Mouse (Mus musculus) lung, adult 2 months (tissue): ENCODE results near the gene Kat5. TPM values are rescaled to one million over a fixed set of nuclear protein-coding genes. Genes with fewer than 3 reads are reported as not detected.

Source experiments
- DNase-seq: peaks from one replicate; pipeline ENCODE4 v3.0.0; 2022
- H3K4me1 ChIP-seq: fragments of 200-500 bp; 2 replicates; pipeline ENCODE4 v1.6.1; 2011; ENCODE audit warnings: low read length; ENCODE audit not compliant: control insufficient read depth, insufficient read depth
- H3K4me3 ChIP-seq: fragments of 200-500 bp; replicated peaks from 2 replicates; pipeline ENCODE3; 2011; ENCODE audit warnings: low read depth, mild to moderate bottlenecking, control low read depth, low read length; ENCODE audit errors: extremely low read depth
- CTCF ChIP-seq: fragments of 200-500 bp; IDR thresholded peaks from 2 replicates; pipeline ENCODE4 v1.5.1; 2011; ENCODE audit warnings: mild to moderate bottlenecking, low read length, control low read depth; ENCODE audit not compliant: insufficient read depth
- POLR2A ChIP-seq: fragments of 200-500 bp; IDR thresholded peaks from 2 replicates; pipeline ENCODE4 v1.6.1; 2011; ENCODE audit warnings: low read depth, mild to moderate bottlenecking, control low read depth, low read length, borderline replicate concordance; ENCODE audit errors: extremely low read depth
- WGBS: fragments of 180-500 bp; shearing (Covaris S2); methylation state at CpG from one replicate; pipeline ENCODE4 v1.1.7; 2018; 5-methylcytosine and 5-hydroxymethylcytosine counted together
- polyA plus RNA-seq: library from polyadenylated mRNA; depleted of rRNA; stranded (reverse); fragments of >200 nt; gene quantifications from 2 replicates; pipeline ENCODE4 v1.2.3, GENCODE M21; 2012

Gene Kat5
- polyA plus RNA-seq, 1 experiment, result 75.7 TPM

- 94% methylated on average over 8 of the region's 8 CpGs for WGBS
- TF ChIP-seq POLR2A, result no peak
- no peak for TF ChIP-seq CTCF
- Histone ChIP-seq H3K4me3 (no peak overlapping the region), H3K4me1 (peaks cover 11% of the 10 kb centered on the region)
- no peak for DNase-seq
These were observed 36.8 kb upstream of the Kat5 start for GRCm38 (mm10) chr19:5646731-5647330.

DNA sequence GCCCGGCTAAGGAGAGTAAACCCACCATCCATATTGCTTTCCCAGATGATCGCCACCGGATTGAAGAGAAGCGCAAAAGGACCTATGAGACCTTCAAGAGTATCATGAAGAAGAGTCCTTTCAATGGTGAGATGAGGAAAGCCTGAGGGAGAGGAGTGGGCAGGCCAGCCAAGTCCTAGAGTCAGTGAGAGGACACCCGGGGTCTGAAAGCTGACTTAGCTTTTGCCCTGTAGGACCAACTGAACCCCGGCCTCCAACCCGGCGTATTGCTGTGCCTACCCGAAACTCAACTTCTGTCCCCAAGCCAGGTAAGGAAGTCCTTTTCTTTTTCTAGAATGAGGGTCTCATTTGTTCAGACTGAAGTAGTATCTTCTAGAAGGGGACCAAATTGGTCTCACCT is 35.2 kb upstream of the Kat5 start:
- Histone ChIP-seq H3K4me1 (peaks cover 11% of the 10 kb centered on the region), H3K4me3 (no peak overlapping the region)
- TF ChIP-seq CTCF (no peak), POLR2A (no peak)
- no peak for DNase-seq
- WGBS, result 93% methylated on average over 9 of the region's 9 CpGs

GRCm38 (mm10) chr19:5641641-5642040 is 31.6 kb upstream of the Kat5 start:
- 93% methylated on average over 8 of the region's 8 CpGs for WGBS
- Histone ChIP-seq H3K4me1 (peaks cover 10% of the 10 kb centered on the region), H3K4me3 (no peak overlapping the region)
- no peak for TF ChIP-seq CTCF
- no peak for TF ChIP-seq POLR2A
- no peak for DNase-seq

DNA sequence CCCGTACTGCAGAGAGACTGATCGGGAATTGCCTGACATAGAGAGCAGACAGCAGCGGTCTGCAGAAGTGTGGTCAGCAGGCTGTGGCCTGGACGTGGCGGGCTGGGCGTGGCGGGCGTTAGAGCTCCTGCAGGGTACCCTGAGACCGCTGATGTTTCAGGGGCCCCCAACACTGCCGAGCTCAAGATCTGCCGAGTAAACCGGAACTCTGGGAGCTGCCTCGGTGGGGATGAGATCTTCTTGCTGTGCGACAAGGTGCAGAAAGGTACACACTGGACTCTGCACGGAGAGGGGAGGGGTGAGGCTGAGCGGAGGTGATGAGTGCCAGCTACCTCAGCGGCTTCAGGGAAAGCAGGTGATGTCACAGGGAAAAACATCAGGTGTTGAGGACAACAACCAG is 31.0 kb upstream of the Kat5 start:
- peaks cover 13% of the 10 kb centered on the region for H3K4me1 ChIP-seq
- no peak overlapping the region for H3K4me3 ChIP-seq
- 88% methylated on average over 17 of the region's 17 CpGs for WGBS
- no peak for TF ChIP-seq CTCF
- no peak for TF ChIP-seq POLR2A
- no peak for DNase-seq

GRCm38 (mm10) chr19:5640339-5640738 is 30.3 kb upstream of the Kat5 start:
- WGBS, result 41% methylated on average over 9 of the region's 9 CpGs
- Histone ChIP-seq H3K4me1 (peaks cover 15% of the 10 kb centered on the region), H3K4me3 (no peak overlapping the region)
- TF ChIP-seq POLR2A (no peak), CTCF (no peak)
- DNase-seq, result no peak

DNA sequence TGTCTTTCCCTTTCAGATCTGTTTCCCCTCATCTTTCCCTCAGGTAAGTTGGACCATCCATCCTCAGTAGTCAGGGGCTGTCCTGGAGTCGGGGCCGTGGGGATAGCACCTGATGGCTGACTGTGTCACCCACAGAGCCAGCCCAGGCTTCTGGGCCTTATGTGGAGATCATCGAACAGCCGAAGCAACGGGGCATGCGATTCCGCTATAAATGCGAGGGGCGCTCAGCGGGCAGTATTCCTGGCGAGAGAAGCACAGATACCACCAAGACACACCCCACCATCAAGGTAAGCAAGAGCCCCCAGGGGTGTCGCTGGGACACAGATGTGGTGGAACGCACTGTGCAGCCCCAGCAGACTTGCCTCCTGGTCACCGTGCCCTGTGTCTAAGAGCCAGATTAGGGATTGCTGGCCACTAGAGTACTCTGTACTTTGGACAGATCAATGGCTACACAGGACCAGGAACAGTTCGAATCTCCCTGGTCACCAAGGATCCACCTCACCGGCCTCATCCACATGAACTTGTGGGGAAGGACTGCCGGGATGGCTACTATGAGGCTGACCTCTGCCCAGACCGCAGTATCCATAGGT is 28.5 kb upstream of the Kat5 start:
- 88% methylated on average over 18 of the region's 18 CpGs for WGBS
- H3K4me1 ChIP-seq, result peaks cover 15% of the 10 kb centered on the region
- no peak for DNase-seq
- H3K4me3 ChIP-seq, result peak overlapping the region; percentile 83
- no peak for TF ChIP-seq POLR2A
- TF ChIP-seq CTCF, result no peak

DNA sequence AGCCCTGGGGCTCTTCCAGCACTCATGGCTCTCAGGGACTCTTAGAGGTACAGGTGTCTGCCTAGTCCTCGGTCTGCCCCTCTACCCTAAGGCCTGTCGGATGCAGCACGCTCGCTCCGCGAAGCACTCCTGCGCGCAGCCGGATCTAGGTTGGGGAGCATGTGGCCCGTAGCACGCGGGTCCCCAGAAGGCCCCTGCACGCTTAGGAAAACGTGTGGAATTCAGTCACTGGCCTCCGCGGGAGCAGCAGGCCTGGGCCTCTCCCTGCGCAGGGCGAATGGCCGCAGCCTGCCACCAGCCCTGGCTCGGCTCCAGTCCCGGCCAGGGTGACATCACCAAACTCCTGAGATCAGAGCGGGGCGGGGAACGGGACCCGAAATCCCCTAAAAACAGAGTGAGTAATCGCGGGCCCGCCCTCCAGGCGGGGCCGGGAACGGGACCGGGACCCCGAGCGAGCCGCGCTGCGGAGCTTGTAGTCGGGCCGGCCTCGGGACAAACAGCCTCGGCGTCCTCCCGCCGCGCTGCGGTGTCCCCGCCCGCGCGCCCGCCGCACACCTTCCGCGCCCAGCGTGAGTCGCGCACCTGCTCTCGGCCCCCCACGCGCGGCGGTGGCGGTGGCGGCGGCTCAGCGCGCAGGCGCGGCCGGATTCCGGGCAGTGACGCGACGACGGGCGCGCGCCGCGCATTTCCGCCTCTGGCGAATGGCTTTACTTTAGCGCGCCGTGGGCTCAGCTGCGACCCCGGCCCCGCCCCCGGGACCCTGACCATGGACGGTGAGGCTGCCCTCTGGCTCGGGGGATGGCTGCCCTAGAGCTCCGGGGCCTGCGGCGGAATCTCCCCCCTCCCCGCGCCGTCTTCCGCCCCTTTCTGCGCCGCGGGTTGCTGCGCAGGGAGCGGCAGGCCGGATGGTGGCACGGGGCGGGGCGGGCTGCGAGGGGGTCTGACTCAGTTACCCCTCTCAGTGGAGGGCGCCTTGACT is 27.3 kb upstream of the Kat5 start, which contains the start of gene Rela:
Rela (plus strand) TSS at position 415 of the 979 bp plus-strand sequence.
- 1% methylated on average over 105 of the region's 109 CpGs for WGBS
- Histone ChIP-seq H3K4me3 (peak within 1 kb of the TSS; percentile 83), H3K4me1 (peaks cover 15% of the 10 kb centered on the region)
- TF ChIP-seq POLR2A (peak; percentile 82), CTCF (no peak)
- DNase-seq, result peak; percentile 94

GRCm38 (mm10) chr19:5636571-5637041 is 26.6 kb upstream of the Kat5 start:
- WGBS, result 6% methylated on average over 12 of the region's 12 CpGs
- no peak for DNase-seq
- Histone ChIP-seq H3K4me1 (peaks cover 15% of the 10 kb centered on the region), H3K4me3 (peak overlapping the region; percentile 83)
- TF ChIP-seq POLR2A (peak; percentile 31; the same call in 1 of the 2 replicates), CTCF (no peak)

DNA sequence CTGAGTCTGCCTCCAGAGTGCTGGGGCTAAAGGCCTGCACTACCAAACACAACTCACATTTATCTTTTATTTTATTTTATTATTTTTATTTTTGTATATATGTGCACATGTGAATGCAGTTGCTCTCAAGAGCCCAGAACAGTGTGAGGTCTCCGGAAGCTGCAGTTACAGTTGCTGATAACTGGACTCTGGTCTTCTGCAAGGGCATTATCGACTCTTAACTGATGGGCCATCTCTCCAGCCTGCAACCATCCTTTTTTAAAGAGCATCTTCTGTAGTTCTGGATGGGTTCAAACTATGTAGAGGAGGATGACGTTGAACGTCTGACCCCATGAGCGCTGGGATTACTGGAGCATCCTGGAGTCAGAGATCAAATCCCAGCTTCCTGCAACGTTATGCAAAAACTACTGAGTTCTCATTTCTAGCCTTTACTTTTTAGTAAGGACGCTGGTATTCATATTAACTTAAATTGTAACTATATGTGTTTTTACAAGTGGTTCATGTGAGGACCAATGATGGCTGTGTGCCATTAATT is 26.1 kb upstream of the Kat5 start:
- TF ChIP-seq CTCF (no peak), POLR2A (no peak)
- no peak overlapping the region for H3K4me3 ChIP-seq
- WGBS, result 47% methylated on average over 7 of the region's 7 CpGs
- H3K4me1 ChIP-seq, result peaks cover 15% of the 10 kb centered on the region
- no peak for DNase-seq
